Mouse (Mus musculus) embryonic facial prominence, embryonic 13.5 days (tissue): ENCODE measurements around the gene Itih3. TPM values are rescaled to one million over a fixed set of nuclear protein-coding genes. Genes with fewer than 3 reads are reported as not detected.
A peak's percentile ranks its signal among the peaks of the same experiment; 100 is the strongest.

Experiments
- ATAC-seq: fragments of 200-750 bp; cut with Nextera tagmentation; 2 replicates; pipeline ENCODE4 v1.8.0; 2017; ENCODE audit warnings: low read depth; ENCODE audit not compliant: insufficient number of reproducible peaks, insufficient read depth, low FRiP score, low TSS enrichment
- H3K27ac ChIP-seq: fragments of 300-500 bp; sonication (generic); 2 replicates; pipeline ENCODE4 v1.5.1; 2015; ENCODE audit warnings: moderate library complexity, mild to moderate bottlenecking, inconsistent platforms
- H3K27me3 ChIP-seq: fragments of 300-500 bp; sonication (generic); 2 replicates; pipeline ENCODE4 v1.6.1; 2015; ENCODE audit warnings: mild to moderate bottlenecking, inconsistent platforms
- H3K36me3 ChIP-seq: fragments of 300-500 bp; sonication (generic); 2 replicates; pipeline ENCODE4 v1.6.1; 2015; ENCODE audit warnings: mild to moderate bottlenecking, inconsistent platforms
- H3K4me1 ChIP-seq: fragments of 300-500 bp; sonication (generic); 2 replicates; pipeline ENCODE4 v1.6.1; 2015; ENCODE audit warnings: inconsistent platforms
- H3K4me2 ChIP-seq: fragments of 300-500 bp; sonication (generic); 2 replicates; pipeline ENCODE4 v1.6.1; 2015; ENCODE audit warnings: moderate library complexity, mild to moderate bottlenecking, inconsistent platforms
- H3K4me3 ChIP-seq: fragments of 300-500 bp; sonication (generic); 2 replicates; pipeline ENCODE4 v1.5.1; 2015; ENCODE audit warnings: mild to moderate bottlenecking, inconsistent platforms
- H3K9ac ChIP-seq: fragments of 300-500 bp; sonication (generic); 2 replicates; pipeline ENCODE4 v1.6.1; 2015; ENCODE audit warnings: mild to moderate bottlenecking, inconsistent platforms
- H3K9me3 ChIP-seq: fragments of 300-500 bp; sonication (generic); 2 replicates; pipeline ENCODE4 v1.6.1; 2016; ENCODE audit warnings: inconsistent platforms
- WGBS: fragments of 180-500 bp; shearing (Covaris S2); methylation state at CpG from one replicate; pipeline ENCODE4 v1.1.7; 2015; ENCODE audit warnings: mixed read lengths; 5-methylcytosine and 5-hydroxymethylcytosine counted together
- polyA plus RNA-seq: library from polyadenylated mRNA; unstranded; fragments of >200 nt; fragmentation: Nextera tagmentation; extraction: Ambion mirVana; gene quantifications from 2 replicates; pipeline ENCODE4 v1.2.1, GENCODE M21; 2015

Gene Itih3
- polyA plus RNA-seq, 1 experiment from 2014 or later: not detected

- no peaks in the 10 kb centered on the region for H3K9me3 ChIP-seq
- ATAC-seq: no peak
- H3K4me2 ChIP-seq: no peak overlapping the region
- no peaks in the 10 kb centered on the region for H3K27me3 ChIP-seq
- H3K4me1 ChIP-seq: no peaks in the 10 kb centered on the region
- WGBS: 62% methylated on average over 3 of the region's 3 CpGs
- H3K4me3 ChIP-seq: no peak overlapping the region
- H3K36me3 ChIP-seq: no peaks in the 10 kb centered on the region
- H3K9ac ChIP-seq: no peak overlapping the region
- no peak overlapping the region for H3K27ac ChIP-seq
These were observed 23.6 kb downstream of the Itih3 start for GRCm38 (mm10) chr14:30899972-30900371.

- H3K4me2 ChIP-seq: peak overlapping the region; percentile 34; the same call in 1 of the 2 replicates
- no peak for ATAC-seq
- 20% methylated on average over 6 of the region's 9 CpGs for WGBS
These were observed 35.3 kb downstream of the Itih3 start for GRCm38 (mm10) chr14:30888271-30888732.

GRCm38 (mm10) chr14:30886204-30886603 is 37.4 kb downstream of the Itih3 start, which contains the start of gene Itih4:
TSS of gene Itih4 (plus strand) at chr14:30886476.
- 88% methylated on average over 3 of the region's 3 CpGs for WGBS
- H3K4me3 ChIP-seq: no peak within 1 kb of the TSS

More at GRCm38 (mm10) chr14:30888271-30888732, 35.3 kb downstream of the Itih3 start:
- Histone ChIP-seq H3K9me3 (no peaks in the 10 kb centered on the region), H3K9ac (no peak overlapping the region), H3K27ac (no peak overlapping the region), H3K36me3 (no peaks in the 10 kb centered on the region), H3K4me3 (no peak overlapping the region), H3K27me3 (no peaks in the 10 kb centered on the region), H3K4me1 (peaks cover 7% of the 10 kb centered on the region)

GRCm38 (mm10) chr14:30885298-30885697 is 38.3 kb downstream of the Itih3 start:
- H3K9me3 ChIP-seq: no peaks in the 10 kb centered on the region
- ATAC-seq: no peak
- peaks cover 7% of the 10 kb centered on the region for H3K4me1 ChIP-seq
- WGBS: 14% methylated on average over 3 of the region's 3 CpGs
- no peak overlapping the region for H3K9ac ChIP-seq
- no peaks in the 10 kb centered on the region for H3K27me3 ChIP-seq
- H3K4me3 ChIP-seq: no peak overlapping the region
- H3K36me3 ChIP-seq: no peaks in the 10 kb centered on the region
- no peak overlapping the region for H3K4me2 ChIP-seq
- no peak overlapping the region for H3K27ac ChIP-seq

More at GRCm38 (mm10) chr14:30886204-30886603, 37.4 kb downstream of the Itih3 start, which contains the start of gene Itih4:
- Histone ChIP-seq H3K36me3 (no peaks in the 10 kb centered on the region), H3K27me3 (no peaks in the 10 kb centered on the region), H3K27ac (no peak within 1 kb of the TSS), H3K4me1 (peaks cover 7% of the 10 kb centered on the region), H3K4me2 (no peak within 1 kb of the TSS), H3K9ac (no peak within 1 kb of the TSS), H3K9me3 (no peaks in the 10 kb centered on the region)
- no peak for ATAC-seq

GRCm38 (mm10) chr14:30881718-30882108 is 41.8 kb downstream of the Itih3 start:
- 92% methylated on average over 3 of the region's 3 CpGs for WGBS
- peaks cover 5% of the 10 kb centered on the region; the same call in 1 of the 2 replicates for H3K36me3 ChIP-seq
- H3K9me3 ChIP-seq: no peaks in the 10 kb centered on the region
- H3K4me1 ChIP-seq: peaks cover 15% of the 10 kb centered on the region; the same call in 1 of the 2 replicates
- no peak overlapping the region for H3K4me3 ChIP-seq
- H3K4me2 ChIP-seq: no peak overlapping the region
- no peak overlapping the region for H3K27ac ChIP-seq
- 0 out of 2 replicates have a peak overlapping the region, but pooled peaks have one; percentile 6 for H3K9ac ChIP-seq
- no peaks in the 10 kb centered on the region for H3K27me3 ChIP-seq
- no peak for ATAC-seq

GRCm38 (mm10) chr14:30880811-30881717 is 42.5 kb downstream of the Itih3 start:
- 84% methylated on average over 17 of the region's 17 CpGs for WGBS
- no peak overlapping the region for H3K4me2 ChIP-seq

GRCm38 (mm10) chr14:30880251-30880650 is 43.3 kb downstream of the Itih3 start:
- Histone ChIP-seq H3K36me3 (peaks cover 19% of the 10 kb centered on the region), H3K4me3 (no peak overlapping the region), H3K4me2 (no peak overlapping the region), H3K9ac (no peak overlapping the region), H3K27me3 (no peaks in the 10 kb centered on the region), H3K4me1 (peaks cover 15% of the 10 kb centered on the region; the same call in 1 of the 2 replicates), H3K27ac (no peak overlapping the region), H3K9me3 (no peaks in the 10 kb centered on the region)
- ATAC-seq: no peak
- 64% methylated on average over 8 of the region's 8 CpGs for WGBS

More at GRCm38 (mm10) chr14:30880811-30881717, 42.5 kb downstream of the Itih3 start:
- Histone ChIP-seq H3K4me1 (peaks cover 15% of the 10 kb centered on the region; the same call in 1 of the 2 replicates), H3K27me3 (no peaks in the 10 kb centered on the region), H3K27ac (no peak overlapping the region), H3K9me3 (no peaks in the 10 kb centered on the region), H3K9ac (no peak overlapping the region), H3K36me3 (peaks cover 11% of the 10 kb centered on the region), H3K4me3 (no peak overlapping the region)
- no peak for ATAC-seq

GRCm38 (mm10) chr14:30879794-30880193 is 43.8 kb downstream of the Itih3 start:
- Histone ChIP-seq H3K9ac (no peak overlapping the region), H3K4me1 (peaks cover 15% of the 10 kb centered on the region; the same call in 1 of the 2 replicates), H3K36me3 (peaks cover 21% of the 10 kb centered on the region), H3K9me3 (no peaks in the 10 kb centered on the region), H3K27ac (peak overlapping the region; percentile 12; the same call in 1 of the 2 replicates), H3K27me3 (no peaks in the 10 kb centered on the region), H3K4me3 (no peak overlapping the region), H3K4me2 (no peak overlapping the region)
- 48% methylated on average over 9 of the region's 9 CpGs for WGBS
- ATAC-seq: 0 out of 2 replicates have a peak, but pooled peaks have one; percentile 35

GRCm38 (mm10) chr14:30878958-30879571 is 44.5 kb downstream of the Itih3 start, which contains the start of gene Mustn1:
TSS of gene Mustn1 (plus strand) at chr14:30879200.
- H3K9ac ChIP-seq: no peak within 1 kb of the TSS; the same call in 1 of the 2 replicates
- no peak within 1 kb of the TSS for H3K4me3 ChIP-seq
- no peak within 1 kb of the TSS for H3K4me2 ChIP-seq
- peaks cover 28% of the 10 kb centered on the region for H3K36me3 ChIP-seq
- peak within 1 kb of the TSS; percentile 55 for H3K27ac ChIP-seq
- 79% methylated on average over 11 of the region's 11 CpGs for WGBS
- peaks cover 15% of the 10 kb centered on the region; the same call in 1 of the 2 replicates for H3K4me1 ChIP-seq
- ATAC-seq: no peak
- no peaks in the 10 kb centered on the region for H3K9me3 ChIP-seq
- no peaks in the 10 kb centered on the region for H3K27me3 ChIP-seq

- H3K4me1 ChIP-seq: peaks cover 15% of the 10 kb centered on the region; the same call in 1 of the 2 replicates
- H3K9ac ChIP-seq: no peak overlapping the region
- 86% methylated on average over 3 of the region's 3 CpGs for WGBS
- no peak overlapping the region for H3K4me3 ChIP-seq
- H3K4me2 ChIP-seq: no peak overlapping the region
- H3K27me3 ChIP-seq: no peaks in the 10 kb centered on the region
- H3K36me3 ChIP-seq: peaks cover 40% of the 10 kb centered on the region
- no peaks in the 10 kb centered on the region for H3K9me3 ChIP-seq
- ATAC-seq: no peak
- no peak overlapping the region for H3K27ac ChIP-seq
These were observed 45.7 kb downstream of the Itih3 start for GRCm38 (mm10) chr14:30877827-30878226.

GRCm38 (mm10) chr14:30876451-30876850 is 47.1 kb downstream of the Itih3 start:
- WGBS: 86% methylated on average over 10 of the region's 10 CpGs
- Histone ChIP-seq H3K27me3 (no peaks in the 10 kb centered on the region), H3K27ac (no peak overlapping the region), H3K4me2 (no peak overlapping the region), H3K9me3 (no peaks in the 10 kb centered on the region), H3K4me3 (no peak overlapping the region), H3K36me3 (peaks cover 52% of the 10 kb centered on the region), H3K9ac (no peak overlapping the region), H3K4me1 (peaks cover 15% of the 10 kb centered on the region; the same call in 1 of the 2 replicates)
- ATAC-seq: no peak
